26 mouse cellular contexts compared by ENCODE assay signal in the genomic region with DNA sequence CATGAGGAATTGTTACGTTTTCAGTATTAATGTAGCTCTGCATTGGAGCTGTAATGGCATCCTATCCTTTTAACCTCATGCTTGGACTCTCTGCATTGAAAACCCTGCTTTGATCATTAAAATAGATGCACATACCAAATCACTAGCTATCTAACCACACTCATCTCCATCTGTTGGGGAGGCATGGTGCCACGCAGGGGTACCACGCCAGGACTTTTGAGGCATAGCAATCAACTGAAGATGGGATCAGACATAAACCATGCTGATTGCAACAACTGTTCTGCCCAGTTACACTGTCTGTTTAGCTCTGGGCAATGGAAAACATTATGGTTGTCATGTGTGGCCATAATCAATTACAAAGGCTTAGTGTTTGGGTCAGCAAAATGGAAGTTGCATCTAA.
A peak's percentile ranks its signal among the peaks of the same experiment; 100 is the strongest.
DNase-seq lines count a peak whose midpoint lies in the region; ATAC-seq lines count a peak whose summit lies in the region.
"Had no signal": no experiment of that assay in that cellular context is flagged by ENCODE, and none has a peak within 500 bp of the region (broad histone marks: within the 10 kb centered on the region; RNA-seq: fewer than 3 reads in every experiment).

No protein-coding gene starts in this region.

- H3K4me1 ChIP-seq in forebrain, embryonic 16.5 days (replicated peaks; ENCODE audit: control insufficient read depth, insufficient read depth, low read length) = no peaks in the 10 kb centered on the region
- H3K4me1 ChIP-seq: heart, embryonic 13.5 days; hindbrain, embryonic 15.5 days; kidney, embryonic 15.5 days; limb, embryonic 13.5 days; liver, embryonic 13.5 days; lung, embryonic 15.5 days; neural tube, embryonic 13.5 days had no signal

- H3K36me3 ChIP-seq in forebrain, embryonic 16.5 days (ENCODE audit: control insufficient read depth, insufficient read depth) = no peaks in the 10 kb centered on the region
- H3K36me3 ChIP-seq: G1E; heart, embryonic 13.5 days; hindbrain, embryonic 15.5 days; kidney, embryonic 15.5 days; limb, embryonic 13.5 days; liver, embryonic 13.5 days; lung, embryonic 15.5 days; neural tube, embryonic 13.5 days had no signal

- no peak overlapping the region for H3K4me2 ChIP-seq in forebrain, embryonic 16.5 days (ENCODE audit: low read length)
- H3K4me2 ChIP-seq: heart, embryonic 13.5 days; hindbrain, embryonic 15.5 days; kidney, embryonic 15.5 days; limb, embryonic 13.5 days; liver, embryonic 13.5 days; lung, embryonic 15.5 days; neural tube, embryonic 13.5 days had no signal

- H3K4me3 ChIP-seq in forebrain, embryonic 16.5 days (replicated peaks; ENCODE audit: low read length) = no peak overlapping the region
- H3K4me3 ChIP-seq: heart, embryonic 13.5 days; hindbrain, embryonic 15.5 days; kidney, embryonic 15.5 days; limb, embryonic 13.5 days; liver, embryonic 13.5 days; lung, embryonic 15.5 days; neural tube, embryonic 13.5 days had no signal

- H3K9ac ChIP-seq in forebrain, embryonic 16.5 days (replicated peaks; ENCODE audit: low read depth, low read length) = no peak overlapping the region
- H3K9ac ChIP-seq: heart, embryonic 13.5 days; hindbrain, embryonic 15.5 days; kidney, embryonic 15.5 days; limb, embryonic 13.5 days; liver, embryonic 13.5 days; lung, embryonic 15.5 days; neural tube, embryonic 13.5 days had no signal

- ATAC-seq in forebrain, embryonic 16.5 days = peak; percentile 75
- ATAC-seq: activated CD4-positive, CD25-positive, alpha-beta regulatory T cell, adult 4 months; intestine, postnatal 0 days had no signal

- H3K27ac ChIP-seq in forebrain, embryonic 16.5 days (ENCODE audit: low read length) = no peak overlapping the region
- H3K27ac ChIP-seq: heart, embryonic 13.5 days; hindbrain, embryonic 15.5 days; kidney, embryonic 15.5 days; limb, embryonic 13.5 days; liver, embryonic 13.5 days; lung, embryonic 15.5 days; neural tube, embryonic 13.5 days had no signal

- peak; percentile 80 to 87 for DNase-seq in cerebellum, postnatal 14 days
- DNase-seq in cerebellum, adult 9-10 months = no peak
- DNase-seq in left cerebral cortex, postnatal 4 days = peak; percentile 76
- no peak for DNase-seq in left cerebral cortex, adult 18-20 months (ENCODE audit: low spot score in 2 of 2)
- peak; percentile 57 for DNase-seq in layer of hippocampus, adult 9-11 months
- no peak for DNase-seq in adrenal gland, adult 18-20 months (ENCODE audit: low spot score in 2 of 2)
- no peak for DNase-seq in testis, postnatal 10 days (ENCODE audit: low spot score)
- DNase-seq: adrenal gland, postnatal 14 days; cerebellum, adult 11 months; gastrocnemius, postnatal 10 days; heart, adult 11 months; kidney, postnatal 4 days; liver, embryonic 13.5 days; right cerebral cortex, postnatal 14 days; spleen, adult 18-20 months; thymus, postnatal 36 days had no signal

- no peaks in the 10 kb centered on the region for H3K9me3 ChIP-seq in forebrain, embryonic 16.5 days (ENCODE audit: control insufficient read depth, low read length)
- H3K9me3 ChIP-seq: heart, embryonic 13.5 days; hindbrain, embryonic 15.5 days; kidney, embryonic 15.5 days; limb, embryonic 13.5 days; lung, embryonic 15.5 days; neural tube, embryonic 13.5 days had no signal

- no peaks in the 10 kb centered on the region for H3K27me3 ChIP-seq in forebrain, embryonic 16.5 days (replicated peaks; ENCODE audit: control insufficient read depth, insufficient read depth, low read length)
- H3K27me3 ChIP-seq: heart, embryonic 13.5 days; hindbrain, embryonic 15.5 days; kidney, embryonic 15.5 days; limb, embryonic 13.5 days; liver, embryonic 13.5 days; lung, embryonic 15.5 days; neural tube, embryonic 13.5 days had no signal

- intact Hi-C loops in left cerebral cortex, postnatal 4 days (cut with DNase I) = no loop called here

- 69% methylated on average over 3 of the region's 3 CpGs for WGBS in forebrain, embryonic 16.5 days

Comparison
In these comparisons a context has a peak if more than half of its experiments do, and no peak if none do; other contexts are left out.
1. DNase-seq: peak in cerebellum, postnatal 14 days (2 of 2), left cerebral cortex, postnatal 4 days (single experiment) and layer of hippocampus, adult 9-11 months (single experiment); none in cerebellum, adult 9-10 months (single experiment), left cerebral cortex, adult 18-20 months (0 of 2), adrenal gland, adult 18-20 months (0 of 2) and testis, postnatal 10 days (single experiment).